ENCODE assay signal across 8 mouse cellular contexts in the genomic region with DNA sequence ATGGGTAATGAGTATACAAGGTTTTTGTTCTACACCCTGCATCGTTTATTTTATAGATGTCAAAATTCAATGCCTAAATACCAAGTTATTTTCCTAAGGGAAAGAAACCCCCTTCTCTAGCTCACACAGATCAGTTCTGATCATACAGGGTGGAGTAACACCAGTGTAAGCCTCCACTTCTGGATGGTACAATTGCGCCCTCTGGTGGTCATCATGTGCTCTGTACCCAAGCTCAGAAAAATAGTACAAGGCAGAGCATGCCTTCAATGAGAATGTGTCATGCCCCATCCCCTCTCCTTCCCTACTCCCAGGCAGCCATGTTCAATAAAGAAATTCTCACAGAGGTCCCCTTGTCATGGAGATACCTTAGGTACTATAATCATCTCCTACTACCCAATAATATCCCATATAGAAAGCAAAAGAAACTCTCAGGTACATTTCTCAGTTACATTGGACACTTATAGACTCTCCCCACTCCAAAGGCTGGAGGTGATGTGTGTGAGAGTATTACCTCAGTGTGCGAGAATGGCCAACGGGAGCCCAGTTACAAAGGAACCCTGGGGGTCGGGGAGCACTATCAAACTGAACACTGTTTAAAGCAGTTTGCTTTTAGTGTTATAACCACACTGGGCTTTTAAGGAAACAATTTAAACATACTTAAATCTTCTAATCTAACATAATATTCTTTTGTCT. TPM values are rescaled to one million over a fixed set of nuclear protein-coding genes. Genes with fewer than 3 reads are reported as not detected.
DNase-seq lines count a peak whose midpoint lies in the region; ATAC-seq and TF ChIP-seq lines count a peak whose summit lies in the region.

No protein-coding gene starts in this region.

- TF ChIP-seq CTCF in brain, embryonic 14.5 days (IDR thresholded peaks at IDR 0.05; ENCODE audit: borderline replicate concordance, extremely low read depth, insufficient read depth, insufficient read length), result peak; percentile 89
- TF ChIP-seq CTCF in kidney, postnatal 0 days (IDR thresholded peaks at IDR 0.05; ENCODE audit: low read depth), result peak; percentile 99
- TF ChIP-seq CTCF in stomach, postnatal 0 days (IDR thresholded peaks at IDR 0.05; ENCODE audit: low read depth), result peak; percentile 99

- peak; percentile 91 for DNase-seq in ES-CJ7 (ENCODE audit: low read depth, low spot score)
- peak; percentile 93 for DNase-seq in brain, embryonic 14.5 days (ENCODE audit: low read depth)
- DNase-seq in kidney, postnatal 0 days (ENCODE audit: low spot score), result peak; percentile 93
- DNase-seq in stomach, postnatal 0 days (ENCODE audit: low spot score), result peak; percentile 75

- no peak overlapping the region for H3K27ac ChIP-seq in heart, embryonic 12.5 days (ENCODE audit: poor library complexity, severe bottlenecking)
- no peak overlapping the region for H3K27ac ChIP-seq in kidney, postnatal 0 days
- no peak overlapping the region for H3K27ac ChIP-seq in limb, embryonic 15.5 days
- no peak overlapping the region for H3K27ac ChIP-seq in stomach, postnatal 0 days (replicated peaks)

- TF ChIP-seq EP300 in stomach, postnatal 0 days (optimal IDR thresholded peaks at IDR 0.05), result no peak

- H3K4me3 ChIP-seq in heart, embryonic 12.5 days, result no peak overlapping the region
- no peak overlapping the region for H3K4me3 ChIP-seq in kidney, postnatal 0 days (replicated peaks; ENCODE audit: low read depth, low read length)
- H3K4me3 ChIP-seq in limb, embryonic 15.5 days, result no peak overlapping the region
- H3K4me3 ChIP-seq in stomach, postnatal 0 days (ENCODE audit: low read depth, low read length), result no peak overlapping the region

- H3K27me3 ChIP-seq in heart, embryonic 12.5 days (replicated peaks), result no peaks in the 10 kb centered on the region
- H3K27me3 ChIP-seq in kidney, postnatal 0 days (ENCODE audit: insufficient read depth, low read length), result no peaks in the 10 kb centered on the region
- no peaks in the 10 kb centered on the region for H3K27me3 ChIP-seq in limb, embryonic 15.5 days
- H3K27me3 ChIP-seq in stomach, postnatal 0 days (ENCODE audit: control insufficient read depth, insufficient read depth, low read length), result no peaks in the 10 kb centered on the region

- H3K9ac ChIP-seq in heart, embryonic 12.5 days, result no peak overlapping the region
- H3K9ac ChIP-seq in kidney, postnatal 0 days (ENCODE audit: low read depth, low read length), result no peak overlapping the region
- H3K9ac ChIP-seq in limb, embryonic 15.5 days, result no peak overlapping the region
- no peak overlapping the region for H3K9ac ChIP-seq in stomach, postnatal 0 days (ENCODE audit: low read length)

- TF ChIP-seq POLR2A in brain, embryonic 14.5 days (IDR thresholded peaks at IDR 0.05; ENCODE audit: borderline replicate concordance, extremely low read depth, insufficient read depth, insufficient read length, poor library complexity, severe bottlenecking), result no peak

- H3K4me2 ChIP-seq in heart, embryonic 12.5 days, result no peak overlapping the region
- H3K4me2 ChIP-seq in kidney, postnatal 0 days (ENCODE audit: low read length), result no peak overlapping the region
- no peak overlapping the region for H3K4me2 ChIP-seq in limb, embryonic 15.5 days
- H3K4me2 ChIP-seq in stomach, postnatal 0 days (replicated peaks; ENCODE audit: low read depth), result no peak overlapping the region

- no peaks in the 10 kb centered on the region for H3K36me3 ChIP-seq in heart, embryonic 12.5 days
- no peaks in the 10 kb centered on the region for H3K36me3 ChIP-seq in kidney, postnatal 0 days (ENCODE audit: insufficient read depth, low read length)
- no peaks in the 10 kb centered on the region for H3K36me3 ChIP-seq in limb, embryonic 15.5 days
- no peaks in the 10 kb centered on the region for H3K36me3 ChIP-seq in stomach, postnatal 0 days (ENCODE audit: control insufficient read depth, insufficient read depth, low read length)

- H3K9me3 ChIP-seq in heart, embryonic 12.5 days (replicated peaks), result no peaks in the 10 kb centered on the region
- no peaks in the 10 kb centered on the region for H3K9me3 ChIP-seq in kidney, postnatal 0 days (replicated peaks; ENCODE audit: low read length)
- no peaks in the 10 kb centered on the region for H3K9me3 ChIP-seq in limb, embryonic 15.5 days
- H3K9me3 ChIP-seq in stomach, postnatal 0 days (ENCODE audit: control insufficient read depth, low read length), result no peaks in the 10 kb centered on the region

- ATAC-seq in erythroblast, adult 5-6 weeks (replicated peaks; ENCODE audit: low FRiP score, poor library complexity, severe bottlenecking), result peak; percentile 93
- peak; percentile 77 for ATAC-seq in heart, embryonic 12.5 days (ENCODE audit: insufficient number of reproducible peaks, low FRiP score)
- ATAC-seq in kidney, postnatal 0 days (replicated peaks; ENCODE audit: low FRiP score, low read depth), result peak; percentile 61; the same call in 1 of the 2 replicates
- ATAC-seq in limb, embryonic 15.5 days (ENCODE audit: insufficient number of reproducible peaks, low FRiP score, low TSS enrichment, low read depth), result peak; percentile 40; the same call in 1 of the 2 replicates
- peak; percentile 92 for ATAC-seq in monocyte, adult 5-6 weeks (replicated peaks; ENCODE audit: insufficient number of reproducible peaks, low FRiP score, low TSS enrichment, poor library complexity, severe bottlenecking)
- ATAC-seq in stomach, postnatal 0 days (ENCODE audit: low FRiP score, low TSS enrichment), result peak; percentile 86

- 22% methylated on average over 5 of the region's 5 CpGs for WGBS in heart, embryonic 12.5 days
- WGBS in kidney, postnatal 0 days, result 30% methylated on average over 5 of the region's 5 CpGs
- 26% methylated on average over 5 of the region's 5 CpGs for WGBS in limb, embryonic 15.5 days
- 23% methylated on average over 5 of the region's 5 CpGs for WGBS in stomach, postnatal 0 days

- no peaks in the 10 kb centered on the region for H3K4me1 ChIP-seq in heart, embryonic 12.5 days (replicated peaks)
- H3K4me1 ChIP-seq in kidney, postnatal 0 days (replicated peaks; ENCODE audit: insufficient read depth, low read length), result no peaks in the 10 kb centered on the region
- H3K4me1 ChIP-seq in limb, embryonic 15.5 days, result no peaks in the 10 kb centered on the region
- no peaks in the 10 kb centered on the region for H3K4me1 ChIP-seq in stomach, postnatal 0 days (replicated peaks; ENCODE audit: control insufficient read depth, insufficient read depth)

RNA-seq across cellular contexts. Expression of a gene that starts 47.2 kb away (rescaled TPM):
- polyA plus RNA-seq in brain, embryonic 14.5 days (2012; rRNA removed), result 122 and 128 TPM in 2 replicates
- 67.4 and 77.5 TPM in 2 replicates for total RNA-seq in erythroblast, adult 5-6 weeks (2015; ENCODE audit: low replicate concordance)
- 58.0 and 82.0 TPM in 2 replicates for total RNA-seq in erythroblast, adult 5-6 weeks (2017; ENCODE audit: low replicate concordance)
- polyA plus RNA-seq in heart, embryonic 12.5 days (2016; fragmentation: Nextera tagmentation; extraction: Ambion mirVana), result 254 TPM in 2 replicates
- 414 and 416 TPM in 2 replicates for polyA plus RNA-seq in kidney, postnatal 0 days (2015; fragmentation: Nextera tagmentation; extraction: Ambion mirVana)
- 328 and 365 TPM in 2 replicates for polyA plus RNA-seq in limb, embryonic 15.5 days (2015; fragmentation: Nextera tagmentation; extraction: Ambion mirVana)
- 166 to 204 TPM (median 186 TPM) in 3 replicates for total RNA-seq in monocyte, adult 5-6 weeks (2017)
- polyA plus RNA-seq in stomach, postnatal 0 days (2015; fragmentation: Nextera tagmentation; extraction: Ambion mirVana), result 224 TPM in 2 replicates

Comparison
In these comparisons a context has a peak if more than half of its experiments do, and no peak if none do; other contexts are left out.
1. ATAC-seq: peak in every context shown above with its lines; median percentile 93 in erythroblast, adult 5-6 weeks; 92 in monocyte, adult 5-6 weeks; 86 in stomach, postnatal 0 days; 77 in heart, embryonic 12.5 days; 61 in kidney, postnatal 0 days; 40 in limb, embryonic 15.5 days.